Mouse (Mus musculus): ENCODE results near the gene Ralgds. TPM values are rescaled to one million over a fixed set of nuclear protein-coding genes. Genes with fewer than 3 reads are reported as not detected.

The Ralgds gene
- polyA plus RNA-seq, 1 experiment from 2014 or later, result 75.0 TPM

DNA sequence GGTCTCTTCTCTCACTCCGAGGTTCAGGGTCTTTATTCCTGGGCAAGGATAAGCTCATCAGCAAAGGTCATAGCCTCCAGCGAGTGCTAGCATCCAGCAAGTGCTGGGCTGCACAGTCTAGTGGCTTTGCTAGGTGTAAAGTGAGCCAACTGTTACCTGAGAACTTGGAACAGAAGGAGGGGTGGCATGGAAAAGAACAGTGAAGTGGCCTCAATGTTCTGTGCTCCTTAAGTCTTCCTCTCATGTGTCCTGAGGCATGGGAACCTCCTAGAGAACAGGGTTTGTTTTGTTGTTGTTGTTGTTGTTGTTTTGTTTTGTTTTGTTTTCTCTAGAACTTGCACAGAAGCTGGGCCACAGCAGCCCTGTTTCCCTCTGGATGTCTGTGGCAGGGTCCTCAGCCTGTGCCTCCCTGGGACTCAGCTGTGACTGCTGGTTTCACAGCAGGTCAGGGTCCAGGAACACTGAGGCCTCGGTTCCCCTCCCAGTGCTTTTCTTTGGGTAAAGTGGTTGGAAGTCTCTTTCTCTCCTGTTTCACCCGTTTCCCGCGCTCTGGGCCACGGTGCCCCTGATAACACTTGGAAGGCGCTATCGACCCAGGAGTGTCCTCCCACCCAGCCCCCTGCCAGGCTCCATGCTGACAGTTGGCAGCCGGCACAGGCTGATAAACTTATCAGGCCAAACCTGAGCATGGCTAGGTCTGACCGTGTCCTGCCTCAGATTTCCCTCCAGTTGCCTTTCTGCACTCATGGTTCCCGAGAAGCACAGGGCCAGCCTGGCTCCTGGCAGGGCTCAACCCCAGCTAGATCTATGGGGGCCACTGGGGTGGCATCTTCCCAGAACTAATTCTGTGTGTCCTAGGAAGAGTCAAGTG, 89.0 kb downstream of the Ralgds start:
- no peak overlapping the region for H3K27ac ChIP-seq (ENCODE audit: low read depth, low read length)
- H3K4me1 ChIP-seq (ENCODE audit: control insufficient read depth, insufficient read depth, low read depth, low read length), result no peaks in the 10 kb centered on the region
- H3K4me2 ChIP-seq (ENCODE audit: low read length), result no peak overlapping the region
- H3K9ac ChIP-seq (ENCODE audit: low read depth, low read length), result no peak overlapping the region
- ATAC-seq, result no peak
- no peaks in the 10 kb centered on the region for H3K27me3 ChIP-seq (replicated peaks; ENCODE audit: control insufficient read depth, insufficient read depth, low read length)
- H3K36me3 ChIP-seq (ENCODE audit: control insufficient read depth, insufficient read depth, low read length), result no peaks in the 10 kb centered on the region
- no peaks in the 10 kb centered on the region for H3K9me3 ChIP-seq (ENCODE audit: control insufficient read depth, low read length)
- 64% methylated on average over 12 of the region's 12 CpGs for WGBS
- H3K4me3 ChIP-seq (ENCODE audit: low read length), result no peak overlapping the region

Other genes starting within 250 kb of the Ralgds start
- 14.5 and 17.4 TPM in 2 replicates for gene Ppp1r26, start 66.3 kb upstream of the Ralgds start, polyA plus RNA-seq (2015; fragmentation: Nextera tagmentation; extraction: Ambion mirVana)
- 3.0 and 4.5 TPM in 2 replicates for gene 1700007K13Rik, start 46.8 kb upstream of the Ralgds start, polyA plus RNA-seq (2015; fragmentation: Nextera tagmentation; extraction: Ambion mirVana)
- 48.2 and 51.4 TPM in 2 replicates for gene Mrps2, start 45.1 kb upstream of the Ralgds start, polyA plus RNA-seq (2015; fragmentation: Nextera tagmentation; extraction: Ambion mirVana)
- gene Gbgt1, start 16.2 kb upstream of the Ralgds start, polyA plus RNA-seq (2015; fragmentation: Nextera tagmentation; extraction: Ambion mirVana), result 1.7 and 2.0 TPM in 2 replicates
- gene Gm10134, start 7.0 kb upstream of the Ralgds start, polyA plus RNA-seq (2015; fragmentation: Nextera tagmentation; extraction: Ambion mirVana), result 2.5 and 2.6 TPM in 2 replicates
- not detected in 2 replicates for gene Cel, start 50.3 kb downstream of the Ralgds start, polyA plus RNA-seq (2015; fragmentation: Nextera tagmentation; extraction: Ambion mirVana)
- gene Gtf3c5, start 70.6 kb downstream of the Ralgds start, polyA plus RNA-seq (2015; fragmentation: Nextera tagmentation; extraction: Ambion mirVana), result 39.5 and 44.1 TPM in 2 replicates
- gene Gfi1b, start 108.9 kb downstream of the Ralgds start, polyA plus RNA-seq (2015; fragmentation: Nextera tagmentation; extraction: Ambion mirVana), result not detected in 2 replicates
- 28.8 and 30.6 TPM in 2 replicates for gene Tsc1, start 128.1 kb downstream of the Ralgds start, polyA plus RNA-seq (2015; fragmentation: Nextera tagmentation; extraction: Ambion mirVana)
- 3.2 and 3.4 TPM in 2 replicates for gene Spaca9, start 186.6 kb downstream of the Ralgds start, polyA plus RNA-seq (2015; fragmentation: Nextera tagmentation; extraction: Ambion mirVana)
- 2.9 and 3.3 TPM in 2 replicates for gene Ak8, start 187.0 kb downstream of the Ralgds start, polyA plus RNA-seq (2015; fragmentation: Nextera tagmentation; extraction: Ambion mirVana)

Measured in hindbrain, embryonic 16.5 days (tissue).